Mouse (Mus musculus): ENCODE data around the gene Crtc1. TPM values are rescaled to one million over a fixed set of nuclear protein-coding genes. Genes with fewer than 3 reads are reported as not detected.

Crtc1 gene
- polyA plus RNA-seq, 1 experiment from 2014 or later, result 18.4 TPM

- no peak overlapping the region for H3K27ac ChIP-seq
- H3K36me3 ChIP-seq, result peaks cover 14% of the 10 kb centered on the region
- WGBS, result 79% methylated on average over 12 of the region's 12 CpGs
- peaks cover 49% of the 10 kb centered on the region for H3K27me3 ChIP-seq
- no peak overlapping the region for H3K4me3 ChIP-seq (replicated peaks)
- no peak for ATAC-seq (ENCODE audit: insufficient number of reproducible peaks, insufficient read depth, low FRiP score, low TSS enrichment, low read depth)
- H3K4me1 ChIP-seq (replicated peaks), result peaks cover 10% of the 10 kb centered on the region
- no peak overlapping the region for H3K4me2 ChIP-seq
- H3K9me3 ChIP-seq, result no peaks in the 10 kb centered on the region
- H3K9ac ChIP-seq (replicated peaks), result no peak overlapping the region
Measured at GRCm38 (mm10) chr8:70380069-70380468, 59.3 kb downstream of the Crtc1 start.

DNA sequence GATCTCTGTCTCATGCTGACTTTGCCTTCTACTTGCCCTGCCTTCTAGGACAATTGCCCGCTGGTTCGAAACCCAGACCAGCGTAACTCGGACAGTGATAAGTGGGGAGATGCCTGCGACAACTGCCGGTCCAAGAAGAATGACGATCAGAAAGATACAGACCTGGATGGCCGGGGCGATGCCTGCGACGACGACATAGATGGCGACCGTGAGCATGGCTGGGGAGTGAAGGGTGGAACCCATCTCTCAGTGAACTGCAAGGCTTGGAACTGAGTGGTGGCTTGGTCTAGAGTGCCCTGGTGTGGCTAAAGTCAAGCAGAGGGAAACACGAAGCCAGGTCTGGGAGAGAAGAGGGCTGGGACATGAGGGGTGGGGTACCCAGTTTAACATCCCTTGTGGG is 62.3 kb downstream of the Crtc1 start:
- H3K9me3 ChIP-seq, result no peaks in the 10 kb centered on the region
- no peaks in the 10 kb centered on the region for H3K36me3 ChIP-seq
- 13% methylated on average over 15 of the region's 15 CpGs for WGBS
- H3K4me1 ChIP-seq (replicated peaks), result peaks cover 39% of the 10 kb centered on the region
- H3K27me3 ChIP-seq, result peaks cover 79% of the 10 kb centered on the region
- no peak for ATAC-seq (ENCODE audit: insufficient number of reproducible peaks, insufficient read depth, low FRiP score, low TSS enrichment, low read depth)
- no peak overlapping the region for H3K27ac ChIP-seq
- H3K9ac ChIP-seq (replicated peaks), result no peak overlapping the region
- no peak overlapping the region for H3K4me3 ChIP-seq (replicated peaks)
- H3K4me2 ChIP-seq, result no peak overlapping the region

- H3K4me2 ChIP-seq, result peak overlapping the region; percentile 34
- H3K27me3 ChIP-seq, result peaks cover 87% of the 10 kb centered on the region
- no peak for ATAC-seq (ENCODE audit: insufficient number of reproducible peaks, insufficient read depth, low FRiP score, low TSS enrichment, low read depth)
- no peak overlapping the region for H3K27ac ChIP-seq
- peaks cover 46% of the 10 kb centered on the region for H3K4me1 ChIP-seq (replicated peaks)
- H3K4me3 ChIP-seq (replicated peaks), result peak overlapping the region; percentile 43
- 6% methylated on average over 37 of the region's 37 CpGs for WGBS
- no peaks in the 10 kb centered on the region for H3K36me3 ChIP-seq
- H3K9ac ChIP-seq (replicated peaks), result no peak overlapping the region
- H3K9me3 ChIP-seq, result no peaks in the 10 kb centered on the region
Measured at GRCm38 (mm10) chr8:70376275-70376741, 63.1 kb downstream of the Crtc1 start.

- Histone ChIP-seq H3K36me3 (no peaks in the 10 kb centered on the region), H3K27ac (no peak overlapping the region), H3K4me1 (replicated peaks) (peaks cover 50% of the 10 kb centered on the region), H3K9ac (replicated peaks) (0 out of 2 replicates have a peak overlapping the region, but pooled peaks have one; percentile 12), H3K4me3 (replicated peaks) (peak overlapping the region; percentile 43), H3K9me3 (no peaks in the 10 kb centered on the region), H3K4me2 (peak overlapping the region; percentile 60), H3K27me3 (peaks cover 93% of the 10 kb centered on the region)
- WGBS, result 6% methylated on average over 35 of the region's 35 CpGs
- ATAC-seq (ENCODE audit: insufficient number of reproducible peaks, insufficient read depth, low FRiP score, low TSS enrichment, low read depth), result no peak
Measured at GRCm38 (mm10) chr8:70375212-70375859, 64.0 kb downstream of the Crtc1 start.

- H3K9ac ChIP-seq (replicated peaks), result peak overlapping the region; percentile 45; the same call in 1 of the 2 replicates
- under 1% methylated on average over 53 of the region's 53 CpGs for WGBS
- H3K27ac ChIP-seq, result no peak overlapping the region
- ATAC-seq (ENCODE audit: insufficient number of reproducible peaks, insufficient read depth, low FRiP score, low TSS enrichment, low read depth), result peak; percentile 11; the same call in 1 of the 2 replicates
- H3K4me3 ChIP-seq (replicated peaks), result peak overlapping the region; percentile 43
- peaks cover 50% of the 10 kb centered on the region for H3K4me1 ChIP-seq (replicated peaks)
- H3K9me3 ChIP-seq, result no peaks in the 10 kb centered on the region
- peak overlapping the region; percentile 60 for H3K4me2 ChIP-seq
- H3K36me3 ChIP-seq, result no peaks in the 10 kb centered on the region
- peaks cover 86% of the 10 kb centered on the region for H3K27me3 ChIP-seq
Measured at GRCm38 (mm10) chr8:70374318-70374927, 65.0 kb downstream of the Crtc1 start.

DNA sequence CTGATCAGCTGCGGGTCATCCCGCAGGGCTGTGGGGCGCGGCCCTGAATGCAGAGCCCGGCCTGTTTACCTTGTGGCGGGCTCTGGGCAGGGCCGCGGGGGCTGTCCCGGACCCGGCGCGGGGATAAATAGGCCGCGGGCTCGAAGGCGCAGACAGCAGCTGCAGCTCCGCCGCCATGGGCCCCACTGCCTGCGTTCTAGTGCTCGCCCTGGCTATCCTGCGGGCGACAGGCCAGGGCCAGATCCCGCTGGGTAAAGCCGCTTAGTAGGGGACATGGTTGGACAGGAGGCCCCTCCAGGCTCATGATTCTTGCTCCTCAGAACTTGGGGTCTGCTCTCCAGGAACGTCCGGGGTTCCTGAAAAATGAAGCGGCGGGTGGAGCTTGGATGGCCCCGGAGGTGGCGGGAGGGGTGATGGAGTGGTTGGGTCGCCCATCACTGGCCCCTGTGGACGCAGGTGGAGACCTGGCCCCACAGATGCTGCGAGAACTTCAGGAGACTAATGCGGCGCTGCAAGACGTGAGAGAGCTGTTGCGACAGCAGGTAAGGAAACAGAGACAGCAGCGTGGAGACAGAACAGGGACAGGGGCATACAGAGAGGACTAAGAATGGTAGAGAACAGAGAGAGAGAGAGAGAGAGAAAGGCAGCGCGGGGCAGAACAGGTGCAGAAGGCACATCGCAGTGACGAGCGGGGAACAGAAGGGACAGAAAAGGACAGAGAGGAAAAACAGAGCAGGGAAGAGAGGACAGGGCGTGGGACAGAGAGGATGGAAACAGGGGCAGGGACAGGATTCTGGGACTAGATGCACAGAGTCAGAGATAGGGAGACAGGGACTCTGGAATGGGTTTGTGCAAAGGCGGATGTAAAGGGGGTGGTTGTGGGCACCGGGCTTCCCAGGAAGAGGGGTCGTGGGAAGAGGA is 65.7 kb downstream of the Crtc1 start, which contains the start of gene Comp:
Gene Comp, plus strand, starts transcription at position 162 of the 921 bp plus-strand sequence.
- 2% methylated on average over 47 of the region's 47 CpGs for WGBS
- no peaks in the 10 kb centered on the region for H3K36me3 ChIP-seq
- peak within 1 kb of the TSS; percentile 60 for H3K4me2 ChIP-seq
- 0 out of 2 replicates have a peak, but pooled peaks have one; percentile 17 for ATAC-seq (ENCODE audit: insufficient number of reproducible peaks, insufficient read depth, low FRiP score, low TSS enrichment, low read depth)
- peak within 1 kb of the TSS; percentile 43 for H3K4me3 ChIP-seq (replicated peaks)
- H3K9me3 ChIP-seq, result no peaks in the 10 kb centered on the region
- H3K4me1 ChIP-seq (replicated peaks), result peaks cover 50% of the 10 kb centered on the region
- H3K27ac ChIP-seq, result peak within 1 kb of the TSS; percentile 50; the same call in 1 of the 2 replicates
- H3K9ac ChIP-seq (replicated peaks), result peak within 1 kb of the TSS; percentile 45; the same call in 1 of the 2 replicates
- H3K27me3 ChIP-seq, result peaks cover 79% of the 10 kb centered on the region

DNA sequence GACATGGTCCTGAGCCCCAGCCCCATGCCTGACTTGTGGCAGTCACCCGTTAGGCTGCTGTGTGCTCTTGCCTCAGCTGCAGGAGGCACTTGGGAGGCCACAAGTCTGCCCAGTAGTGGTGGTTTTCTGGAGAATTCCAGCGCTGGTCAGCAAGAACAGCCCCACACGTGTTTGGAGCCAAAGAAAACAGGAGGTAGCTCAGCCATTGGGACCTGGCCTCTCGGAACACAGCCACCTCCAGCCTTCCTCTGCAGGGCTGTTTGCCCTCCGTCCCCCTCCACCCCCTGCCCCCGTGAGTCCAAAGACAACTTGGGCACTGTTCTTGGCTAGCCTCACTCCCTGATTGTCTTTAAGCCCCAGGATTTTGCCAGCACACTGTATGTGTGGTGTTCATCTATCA is 67.4 kb downstream of the Crtc1 start:
- ATAC-seq (ENCODE audit: insufficient number of reproducible peaks, insufficient read depth, low FRiP score, low TSS enrichment, low read depth), result 0 out of 2 replicates have a peak, but pooled peaks have one; percentile 2
- whole genome bisulfite sequencing, result 40% methylated on average over 6 of the region's 6 CpGs
- Histone ChIP-seq H3K27ac (peak overlapping the region; percentile 72), H3K36me3 (no peaks in the 10 kb centered on the region), H3K9ac (replicated peaks) (no peak overlapping the region), H3K4me2 (0 out of 2 replicates have a peak overlapping the region, but pooled peaks have one; percentile 60), H3K4me3 (replicated peaks) (no peak overlapping the region), H3K9me3 (no peaks in the 10 kb centered on the region), H3K4me1 (replicated peaks) (peaks cover 50% of the 10 kb centered on the region), H3K27me3 (peaks cover 62% of the 10 kb centered on the region)

DNA sequence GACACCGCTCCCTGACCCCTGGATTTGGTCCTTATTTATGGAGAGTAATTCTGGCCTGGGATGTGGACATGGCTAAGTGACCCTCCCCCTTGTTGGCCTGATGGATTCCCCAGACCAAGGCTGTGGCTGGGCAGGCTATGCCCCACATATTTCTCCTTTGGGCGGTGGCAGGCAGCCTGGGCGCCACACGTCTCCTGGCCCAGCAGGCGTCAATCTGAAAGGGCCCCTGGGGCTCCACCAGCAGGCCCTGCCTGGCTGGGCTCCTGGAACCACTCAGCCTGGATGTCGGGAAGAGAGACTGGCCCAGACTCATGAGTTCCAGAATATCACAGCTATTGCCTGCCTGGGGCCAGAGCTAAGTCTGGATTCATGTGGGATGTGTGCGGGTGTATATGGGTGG is 68.9 kb downstream of the Crtc1 start:
- H3K4me1 ChIP-seq (replicated peaks), result peaks cover 43% of the 10 kb centered on the region
- peaks cover 48% of the 10 kb centered on the region for H3K27me3 ChIP-seq
- no peaks in the 10 kb centered on the region for H3K9me3 ChIP-seq
- H3K36me3 ChIP-seq, result no peaks in the 10 kb centered on the region
- no peak overlapping the region for H3K9ac ChIP-seq (replicated peaks)
- H3K4me3 ChIP-seq (replicated peaks), result no peak overlapping the region
- H3K27ac ChIP-seq, result no peak overlapping the region
- ATAC-seq (ENCODE audit: insufficient number of reproducible peaks, insufficient read depth, low FRiP score, low TSS enrichment, low read depth), result no peak
- no peak overlapping the region for H3K4me2 ChIP-seq
- WGBS, result 67% methylated on average over 7 of the region's 7 CpGs

DNA sequence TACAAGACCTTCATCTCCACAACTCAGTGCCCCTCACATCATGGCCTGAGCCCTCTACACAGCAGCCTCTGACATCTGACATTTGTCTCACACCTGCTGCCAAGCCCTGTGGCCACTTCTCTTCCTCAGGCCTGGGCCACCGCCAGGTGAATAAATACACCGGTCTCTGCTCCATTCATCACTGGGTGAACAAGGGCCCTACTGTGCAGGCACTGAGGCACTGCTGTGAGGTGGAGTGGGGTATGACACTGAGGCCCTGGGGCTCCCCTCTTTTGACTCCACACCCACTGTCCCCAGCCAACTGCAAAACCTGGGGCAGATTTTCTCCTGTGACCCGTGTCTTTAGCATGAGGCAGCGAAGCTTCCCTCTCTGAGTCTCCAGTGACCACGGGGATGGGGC is 72.8 kb downstream of the Crtc1 start:
- H3K27me3 ChIP-seq, result peaks cover 11% of the 10 kb centered on the region
- H3K27ac ChIP-seq, result no peak overlapping the region
- H3K9ac ChIP-seq (replicated peaks), result no peak overlapping the region
- H3K4me2 ChIP-seq, result no peak overlapping the region
- H3K4me1 ChIP-seq (replicated peaks), result peaks cover 10% of the 10 kb centered on the region
- H3K36me3 ChIP-seq, result no peaks in the 10 kb centered on the region
- no peak for ATAC-seq (ENCODE audit: insufficient number of reproducible peaks, insufficient read depth, low FRiP score, low TSS enrichment, low read depth)
- no peak overlapping the region for H3K4me3 ChIP-seq (replicated peaks)
- WGBS, result 66% methylated on average over 5 of the region's 5 CpGs
- H3K9me3 ChIP-seq, result no peaks in the 10 kb centered on the region

GRCm38 (mm10) chr8:70364066-70364465 is 75.3 kb downstream of the Crtc1 start:
- Histone ChIP-seq H3K4me1 (replicated peaks) (peaks cover 4% of the 10 kb centered on the region), H3K9ac (replicated peaks) (no peak overlapping the region), H3K4me3 (replicated peaks) (no peak overlapping the region), H3K27ac (0 out of 2 replicates have a peak overlapping the region, but pooled peaks have one; percentile 35), H3K4me2 (no peak overlapping the region), H3K9me3 (no peaks in the 10 kb centered on the region), H3K27me3 (peaks cover 6% of the 10 kb centered on the region), H3K36me3 (no peaks in the 10 kb centered on the region)
- ATAC-seq (ENCODE audit: insufficient number of reproducible peaks, insufficient read depth, low FRiP score, low TSS enrichment, low read depth), result no peak
- WGBS, result 29% methylated on average over 5 of the region's 5 CpGs

Data from limb, embryonic 12.5 days (tissue).